Mouse (Mus musculus): ENCODE data around the gene Tmed2.
"Not testable (repeated sequence)": the region's sequence is repeated elsewhere in the genome, so short reads cannot be mapped to it uniquely, and the experiment has no call there.

The Tmed2 gene

DNA sequence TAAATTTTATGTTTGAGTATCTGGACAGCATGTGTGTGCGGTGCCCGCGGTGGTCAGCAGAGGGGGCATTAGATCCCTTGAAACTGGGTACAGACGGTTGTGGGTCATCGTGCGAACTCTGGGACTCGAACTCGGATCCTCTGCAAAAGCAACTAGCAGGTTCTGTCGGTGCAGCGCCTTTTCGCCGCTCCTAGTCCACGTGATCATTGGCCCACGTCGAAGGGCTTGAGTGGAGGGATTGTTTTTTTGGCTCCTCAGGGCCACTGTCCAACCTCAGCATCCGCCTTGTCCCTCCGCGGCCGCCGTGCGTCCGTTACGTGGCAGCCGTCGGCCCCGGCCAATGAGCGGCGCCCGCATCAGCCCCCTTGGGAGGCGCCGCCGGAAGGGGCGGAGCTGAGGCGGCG, at the start of gene Tmed2:
TSS of gene Tmed2 (plus strand) at position 313 of the 404 bp plus-strand sequence.
- peak; percentile 88 for DNase-seq (ENCODE audit: low read depth, low spot score)

DNA sequence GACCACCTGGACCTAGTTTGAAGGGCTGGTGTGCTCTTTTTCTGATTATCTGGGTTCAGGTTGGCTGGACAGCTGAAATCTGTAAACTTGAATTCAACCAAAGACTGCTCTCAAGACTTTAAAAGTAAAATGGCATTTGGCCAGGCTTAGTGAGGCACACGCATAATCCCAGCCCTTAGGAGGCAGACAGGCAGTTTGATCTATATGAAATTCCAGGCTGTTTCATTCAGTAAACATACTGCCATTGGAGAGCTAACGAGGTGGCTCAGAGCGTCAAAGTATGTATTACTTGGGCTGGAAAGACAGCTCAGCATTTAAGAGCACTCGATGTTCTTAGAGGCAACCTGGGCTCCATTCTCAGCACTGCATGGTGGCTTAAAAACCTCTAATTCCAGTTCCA, 48.8 kb upstream of the Tmed2 start:
- DNase-seq (ENCODE audit: low read depth, low spot score) = no peak

DNA sequence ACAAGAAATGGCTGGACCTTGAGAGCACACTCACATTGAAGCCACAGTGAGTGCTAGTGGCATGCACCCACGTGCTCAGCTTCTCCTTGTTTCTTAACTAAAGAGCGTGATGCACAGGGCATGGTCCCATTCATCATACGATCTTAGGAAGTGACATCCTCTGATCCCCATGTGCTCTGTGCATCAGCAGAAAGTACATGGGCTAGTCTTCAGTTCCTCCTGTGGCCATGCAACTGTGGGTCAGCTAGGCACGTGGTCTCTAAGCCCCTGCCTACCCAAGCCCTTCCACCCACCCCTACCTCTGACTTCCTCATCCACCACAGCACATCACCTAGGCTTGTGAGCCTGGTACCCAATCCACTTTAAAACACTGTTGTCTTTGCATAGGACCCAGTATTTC, 47.9 kb upstream of the Tmed2 start:
- DNase-seq (ENCODE audit: low read depth, low spot score) = no peak

DNA sequence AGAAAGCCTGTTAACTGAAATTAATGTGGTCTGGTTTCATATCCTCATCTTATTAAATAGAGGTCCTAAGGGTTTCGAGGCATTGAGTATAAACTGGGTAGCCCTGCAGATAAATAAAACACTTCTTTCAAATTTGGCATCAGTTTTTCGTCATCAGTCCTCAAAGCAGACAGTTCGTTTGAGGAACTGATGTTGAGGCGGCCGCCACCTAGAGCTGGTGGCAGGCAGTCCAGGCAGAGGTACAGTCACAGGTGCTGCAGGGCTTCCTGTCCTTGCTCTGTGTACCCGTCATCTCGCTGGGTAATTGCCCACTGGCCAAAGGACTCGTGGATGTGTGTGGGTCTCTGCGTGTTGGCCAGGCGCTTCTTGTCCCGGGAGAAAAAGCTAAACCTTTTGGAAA, 47.0 kb upstream of the Tmed2 start:
- no peak for DNase-seq (ENCODE audit: low read depth, low spot score)

DNA sequence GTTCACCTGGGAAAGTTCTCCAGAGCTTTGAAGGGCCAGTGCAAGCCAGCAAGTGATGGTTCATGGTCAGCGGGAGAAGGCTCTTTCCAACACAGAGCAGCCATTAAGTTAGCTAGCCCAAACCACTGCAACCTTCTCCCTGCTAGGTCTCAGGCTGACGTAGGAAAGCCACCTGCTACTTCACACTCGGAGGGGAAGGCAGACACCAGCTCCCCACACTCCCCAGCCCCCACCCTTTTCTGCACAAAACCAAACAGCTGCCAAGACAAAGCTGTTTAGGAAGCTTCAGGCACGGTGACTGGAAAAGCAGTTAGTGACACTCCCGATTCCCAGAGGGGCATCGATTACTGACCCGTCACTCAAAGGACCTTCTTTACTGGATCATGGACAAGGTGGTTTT, 44.9 kb upstream of the Tmed2 start:
- no peak for DNase-seq (ENCODE audit: low read depth, low spot score)

DNA sequence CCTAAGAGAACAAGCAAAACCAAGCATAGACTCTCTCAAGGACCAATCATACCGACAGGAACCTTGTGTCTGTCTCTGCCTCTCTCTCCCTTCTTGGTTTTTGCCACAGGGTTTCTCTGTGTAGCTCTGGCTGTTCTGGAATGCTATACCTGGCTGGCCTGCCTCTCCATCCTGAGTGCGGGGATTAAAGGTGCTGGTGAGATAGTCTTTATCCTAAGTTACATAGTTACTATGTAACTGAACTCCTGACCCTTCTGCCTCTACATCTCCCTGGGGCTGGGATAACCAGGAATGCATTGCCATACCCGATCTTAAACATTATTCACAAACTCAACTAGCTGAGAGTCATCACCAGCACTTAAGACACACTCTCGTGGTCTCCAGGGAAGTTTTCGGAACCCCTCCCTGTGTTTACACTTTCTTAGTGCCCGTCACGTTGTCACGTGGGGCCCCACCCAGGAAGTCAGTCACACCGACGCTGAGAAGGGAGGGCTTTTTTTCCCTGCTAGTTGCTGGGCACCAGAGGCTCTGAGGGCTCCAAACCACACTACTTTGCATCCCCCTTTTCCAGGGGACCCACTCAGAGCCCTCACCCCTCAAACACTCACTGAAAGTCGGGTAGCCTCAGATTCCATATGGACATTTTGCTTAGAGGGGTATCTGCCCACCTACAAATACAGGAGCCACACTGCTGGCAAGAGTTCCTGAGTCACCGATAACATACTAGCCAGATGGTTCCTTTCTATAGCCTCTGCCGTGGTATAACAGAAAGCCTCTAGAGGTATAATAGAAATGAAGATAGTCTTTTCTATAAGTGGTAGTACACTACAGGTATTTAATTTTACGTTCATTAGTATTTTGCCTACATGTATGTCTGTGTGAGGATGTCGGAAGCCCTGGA, 43.6 kb upstream of the Tmed2 start:
- no peak for DNase-seq (ENCODE audit: low read depth, low spot score)

DNA sequence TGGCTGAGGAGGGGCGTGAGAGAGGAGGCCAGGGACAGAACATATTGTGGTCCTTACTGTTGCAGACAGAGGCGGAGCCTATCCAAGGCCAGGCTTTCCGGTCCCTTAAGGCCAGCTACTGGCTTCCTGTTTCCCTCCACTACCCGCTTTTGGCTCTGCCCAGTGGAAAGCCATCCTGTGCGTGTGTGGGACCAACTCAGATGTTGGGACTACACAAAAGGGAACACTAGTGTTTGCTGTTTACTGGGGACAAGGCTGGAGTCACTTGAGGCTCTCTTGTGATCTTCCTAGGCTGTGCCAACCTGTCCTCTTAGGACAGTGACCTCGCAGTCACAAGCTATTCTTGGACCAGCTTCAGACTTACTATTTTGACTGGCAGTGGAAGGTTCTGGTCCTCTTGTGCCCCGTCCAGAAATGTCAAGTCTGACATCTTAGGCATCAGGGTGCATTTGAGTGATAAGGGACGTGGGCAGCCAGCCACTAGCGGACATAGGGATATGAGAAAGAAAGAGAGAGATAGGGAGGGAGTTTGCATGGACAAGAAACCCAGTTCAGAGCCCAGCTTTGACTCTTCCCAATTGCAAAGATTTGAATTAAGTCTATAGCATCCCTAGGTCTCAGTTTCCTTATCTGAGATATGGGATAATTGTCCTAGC, 42.1 kb upstream of the Tmed2 start:
- no peak for DNase-seq (ENCODE audit: low read depth, low spot score)

DNA sequence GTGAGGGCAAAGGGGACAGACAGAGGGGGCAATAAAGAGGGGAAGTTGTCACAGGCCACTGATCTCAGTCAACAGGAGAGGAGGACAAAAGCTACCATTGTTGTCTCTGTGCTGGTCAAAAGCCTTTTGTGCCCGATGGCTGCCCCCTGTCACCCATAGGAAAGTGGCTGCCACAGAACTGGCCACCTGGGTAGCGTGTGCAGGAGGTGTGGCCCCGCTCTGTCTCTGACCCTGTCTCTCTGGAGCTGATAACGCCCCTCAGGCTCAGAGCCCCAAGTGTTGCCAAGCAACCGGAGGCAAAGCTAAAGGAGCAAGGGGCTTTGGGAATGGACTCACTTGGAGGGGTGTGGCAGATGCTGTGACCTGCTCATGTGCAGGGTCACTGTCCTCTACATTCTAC, 41.5 kb upstream of the Tmed2 start:
- no peak for DNase-seq (ENCODE audit: low read depth, low spot score)

DNA sequence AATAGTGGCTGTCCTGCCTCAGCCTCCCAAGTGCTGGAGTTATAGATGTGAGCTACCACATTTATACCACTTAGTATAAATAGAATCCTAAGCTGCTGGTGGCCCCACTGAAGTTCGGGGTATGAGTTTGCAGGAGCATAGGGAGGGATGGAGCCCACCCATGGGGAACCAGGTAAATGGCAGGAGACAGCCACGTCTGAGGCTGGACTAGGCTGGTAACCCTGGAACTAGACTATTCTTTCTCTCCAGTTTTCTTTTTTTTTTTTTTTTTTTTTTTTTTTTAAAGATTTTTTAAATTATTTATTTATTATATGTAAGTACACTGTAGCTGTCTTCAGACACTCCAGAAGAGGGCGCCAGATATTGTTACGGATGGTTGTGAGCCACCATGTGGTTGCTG, 40.5 kb upstream of the Tmed2 start:
- not testable (repeated sequence) for DNase-seq (ENCODE audit: low read depth, low spot score)

DNA sequence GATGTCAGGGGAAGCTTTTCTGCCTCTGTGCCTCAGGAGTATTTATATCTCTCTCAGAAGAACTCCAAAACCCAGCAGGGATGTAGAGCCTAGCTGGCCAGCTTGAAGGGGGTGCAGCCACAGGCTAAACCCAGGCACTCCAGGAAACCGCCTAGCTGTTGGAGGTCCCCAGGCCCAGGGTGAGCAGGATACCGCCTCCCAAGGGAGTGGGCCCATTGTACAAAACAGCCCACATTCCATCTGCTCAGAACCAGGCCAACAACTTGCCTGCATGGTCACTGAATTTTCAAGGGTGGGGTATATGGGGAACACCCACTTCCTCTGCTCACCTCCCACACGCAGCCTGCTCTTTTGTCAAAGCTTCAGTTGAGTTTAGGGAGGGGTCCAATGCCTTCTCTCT, 39.9 kb upstream of the Tmed2 start:
- no peak for DNase-seq (ENCODE audit: low read depth, low spot score)

DNA sequence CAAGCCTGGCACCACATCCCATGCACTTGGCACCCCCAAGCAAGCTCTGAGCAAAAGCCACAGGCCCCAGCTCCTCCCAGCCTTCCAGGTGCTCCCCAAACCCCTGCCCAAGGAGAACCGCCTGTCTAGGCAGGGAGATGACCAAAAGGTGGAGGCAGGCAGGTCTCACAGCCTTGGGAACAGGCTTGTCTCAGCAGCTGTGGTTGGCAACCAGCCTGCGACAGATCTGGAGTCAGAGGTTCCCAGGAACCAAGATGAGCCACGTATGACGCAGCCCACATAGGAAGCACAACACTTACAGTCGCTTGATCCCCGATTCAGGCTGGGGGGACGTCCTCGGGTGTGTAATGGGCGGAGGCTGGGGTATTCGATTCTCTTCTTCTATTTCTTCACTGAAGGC, 39.0 kb upstream of the Tmed2 start:
- DNase-seq (ENCODE audit: low read depth, low spot score) = no peak

DNA sequence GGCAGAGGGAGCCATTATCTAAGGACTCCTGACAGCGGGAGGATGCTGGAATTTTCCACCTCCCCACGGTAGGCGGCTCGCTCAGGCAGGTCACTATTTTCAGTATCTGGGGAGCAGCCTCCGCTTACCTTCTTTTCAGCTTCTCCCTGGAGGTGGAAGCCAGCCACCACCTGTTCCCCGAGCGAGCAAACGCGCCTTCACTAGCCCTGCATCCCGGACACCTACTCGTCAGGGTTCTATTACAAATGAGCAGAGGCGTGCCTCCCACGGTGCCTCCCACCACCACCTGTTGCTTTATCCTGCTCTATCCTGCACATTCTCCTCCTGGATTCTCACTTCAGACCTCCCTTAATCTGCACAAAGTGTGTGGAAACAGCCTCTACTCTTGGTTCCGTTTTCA, 36.8 kb upstream of the Tmed2 start:
- DNase-seq (ENCODE audit: low read depth, low spot score) = no peak

DNA sequence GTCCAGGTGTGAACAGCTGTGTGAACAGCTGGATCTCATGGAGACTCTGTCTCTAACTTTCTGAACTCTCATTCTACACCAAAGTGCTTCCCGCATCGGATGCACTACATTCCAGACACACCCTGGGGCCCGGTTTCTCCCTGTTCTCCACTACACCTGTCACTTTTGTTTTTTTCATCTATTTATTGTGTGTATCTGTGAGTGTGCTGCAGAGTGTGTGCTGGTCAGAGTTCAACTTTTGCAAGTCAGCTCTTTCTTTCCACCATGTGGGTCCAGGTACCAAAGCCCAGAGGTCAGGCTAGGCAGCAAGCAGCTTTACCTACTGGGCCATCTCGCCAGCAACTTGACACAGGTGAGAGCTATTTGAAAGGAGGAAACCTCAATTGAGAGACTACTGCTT, 35.3 kb upstream of the Tmed2 start:
- no peak for DNase-seq (ENCODE audit: low read depth, low spot score)

DNA sequence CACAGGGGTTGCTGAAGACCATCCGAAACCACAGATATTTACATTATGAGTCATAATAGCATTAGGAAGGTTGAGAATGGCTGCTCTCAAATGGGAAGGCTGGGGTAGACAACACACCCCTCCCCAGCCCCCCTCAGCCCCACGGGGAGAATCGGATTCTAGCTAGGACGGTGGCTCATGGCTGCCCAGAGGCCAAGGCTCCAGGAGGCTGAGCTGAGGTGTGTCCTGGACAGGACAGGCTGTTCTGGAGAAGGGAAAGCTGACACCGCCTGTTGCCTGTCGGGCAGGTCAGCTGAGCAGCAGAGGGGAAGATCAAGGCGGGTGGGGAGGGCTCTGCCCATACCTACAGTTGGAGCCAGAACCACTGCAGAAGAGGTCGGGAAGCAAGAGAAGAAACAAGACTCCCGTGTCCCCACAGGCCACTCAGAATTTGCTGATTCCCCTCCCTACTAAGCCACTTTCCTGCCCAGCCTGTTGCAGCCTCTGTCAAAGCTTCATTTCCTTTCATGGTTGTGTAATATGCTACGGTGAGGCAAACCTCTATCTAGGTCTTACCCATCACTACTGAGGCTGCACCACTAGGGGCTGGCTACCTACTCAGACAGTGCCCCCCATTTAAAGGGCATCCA, 33.6 kb upstream of the Tmed2 start:
- no peak for DNase-seq (ENCODE audit: low read depth, low spot score)

DNA sequence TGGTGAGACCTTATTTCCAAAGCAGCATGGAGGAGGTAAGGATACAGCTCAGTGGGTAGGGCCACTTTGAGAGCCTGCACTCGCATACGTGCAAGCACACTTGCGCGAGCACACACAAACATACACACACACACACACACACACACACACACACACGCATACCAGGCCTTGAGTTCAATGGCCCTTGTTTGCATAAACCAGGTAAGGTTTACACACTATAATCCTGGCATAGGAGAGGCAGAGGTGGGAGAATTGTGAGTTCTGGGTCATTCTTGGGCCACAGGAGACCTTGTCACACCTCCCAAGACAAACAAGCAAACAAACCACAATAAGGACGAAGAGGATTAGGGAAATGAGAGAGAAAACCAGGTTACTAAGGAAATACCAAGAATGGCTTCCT, 31.3 kb upstream of the Tmed2 start:
- no peak for DNase-seq (ENCODE audit: low read depth, low spot score)

DNA sequence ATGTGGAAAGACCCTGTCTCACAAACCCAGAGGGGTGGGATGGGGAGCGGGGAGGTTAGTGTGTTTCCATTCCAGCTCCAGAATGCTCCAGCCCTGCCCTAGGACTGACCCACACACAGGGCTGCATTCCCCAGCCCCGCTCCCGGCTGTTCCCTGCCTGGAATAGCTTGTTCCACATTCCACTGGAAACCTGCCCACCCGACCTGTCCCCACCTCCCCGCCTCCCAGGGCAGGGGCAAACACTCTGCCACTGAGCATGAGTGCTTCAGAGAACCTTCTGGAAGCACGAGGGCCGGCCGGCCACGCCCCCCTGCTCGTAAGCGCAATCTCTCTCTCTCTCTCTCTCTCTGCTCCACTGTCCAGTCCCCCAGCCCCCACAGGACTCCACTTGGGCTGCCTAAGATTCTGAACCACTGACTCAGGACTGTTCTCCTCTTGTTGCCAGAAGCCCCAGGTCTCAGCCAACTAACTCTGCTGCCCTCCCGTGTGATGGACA, 30.7 kb upstream of the Tmed2 start:
- DNase-seq (ENCODE audit: low read depth, low spot score) = no peak

DNA sequence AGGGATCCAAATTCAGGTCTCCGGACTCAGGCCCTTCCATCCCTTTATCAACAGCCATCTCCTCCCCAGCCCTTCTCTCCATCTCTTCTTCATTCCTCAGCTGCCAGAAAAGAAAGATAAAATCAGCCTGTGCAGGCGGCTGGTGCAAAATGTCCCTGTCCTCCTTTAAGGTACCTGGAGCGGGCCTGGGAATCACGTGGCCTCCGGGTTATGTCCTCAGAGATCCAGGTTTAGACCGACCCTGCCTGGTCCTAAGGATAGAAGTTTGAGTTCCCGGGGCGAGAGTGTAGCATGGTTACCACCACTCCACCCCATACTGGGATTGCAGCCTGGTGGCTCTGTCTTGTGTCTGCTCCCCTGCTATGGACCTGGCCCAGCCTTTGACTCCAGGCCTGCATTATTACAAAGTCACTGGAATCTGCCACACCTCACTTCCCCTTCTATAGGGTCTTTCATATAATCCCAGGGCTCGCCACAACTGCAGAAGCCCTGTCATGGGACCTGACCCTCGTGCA, 29.9 kb upstream of the Tmed2 start:
- no peak for DNase-seq (ENCODE audit: low read depth, low spot score)

DNA sequence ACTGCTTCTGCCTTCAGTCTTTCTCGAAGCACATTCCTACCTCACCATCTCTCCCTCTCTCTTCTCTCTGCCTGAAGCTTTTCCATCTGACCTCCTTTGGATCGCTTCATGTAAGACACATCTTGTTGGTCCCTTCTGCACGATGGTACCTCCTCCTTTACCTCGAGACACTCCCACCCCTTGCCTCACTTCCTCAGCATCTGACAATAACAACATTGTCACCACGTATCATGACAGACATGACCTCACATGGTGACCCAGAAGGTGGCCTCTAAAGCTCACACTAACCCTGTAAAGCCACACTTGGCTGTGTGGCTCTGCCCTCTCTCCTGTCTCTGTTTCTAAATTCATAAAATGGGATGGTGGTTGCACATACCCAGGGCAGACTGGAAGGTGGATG, 24.7 kb upstream of the Tmed2 start:
- no peak for DNase-seq (ENCODE audit: low read depth, low spot score)

DNA sequence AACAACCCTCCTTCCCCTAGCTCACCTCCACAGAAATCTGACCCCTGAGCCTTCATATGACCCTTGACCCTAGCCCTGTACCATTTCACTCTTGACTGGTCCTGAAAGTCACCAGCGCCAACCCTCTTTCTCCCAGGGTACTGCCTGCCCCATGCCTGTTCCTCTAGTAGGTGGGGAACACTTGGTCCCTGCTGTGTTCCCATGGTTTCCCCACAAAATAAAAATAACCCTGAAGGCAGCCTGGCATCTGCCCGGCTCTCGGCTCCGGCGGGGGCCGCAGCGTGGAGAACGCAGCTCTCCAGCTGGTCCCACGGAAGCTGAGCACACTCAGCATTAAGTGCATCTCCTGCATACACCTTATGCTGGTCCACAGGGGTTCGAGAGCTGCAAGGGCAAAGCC, 21.8 kb upstream of the Tmed2 start:
- DNase-seq (ENCODE audit: low read depth, low spot score) = no peak

DNA sequence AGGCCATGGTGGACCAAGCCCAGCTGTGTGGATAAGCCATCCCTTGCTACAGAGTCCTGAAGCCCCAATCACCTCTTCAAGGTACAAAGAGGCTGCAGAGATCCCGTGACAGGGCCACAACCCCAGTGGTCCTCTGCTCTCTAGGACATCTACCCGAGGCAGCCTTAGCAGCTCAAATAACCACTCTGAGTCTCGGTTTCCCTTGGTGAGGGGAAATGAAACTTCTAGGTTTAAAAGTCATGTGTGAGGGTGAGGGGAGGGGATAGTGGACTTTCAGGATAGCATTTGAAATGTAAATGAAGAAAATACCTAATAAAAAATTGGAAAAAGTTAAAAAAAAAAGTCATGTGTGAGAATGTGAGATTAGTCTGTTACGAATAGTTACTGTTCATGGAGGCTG, 18.9 kb upstream of the Tmed2 start:
- no peak for DNase-seq (ENCODE audit: low read depth, low spot score)

DNA sequence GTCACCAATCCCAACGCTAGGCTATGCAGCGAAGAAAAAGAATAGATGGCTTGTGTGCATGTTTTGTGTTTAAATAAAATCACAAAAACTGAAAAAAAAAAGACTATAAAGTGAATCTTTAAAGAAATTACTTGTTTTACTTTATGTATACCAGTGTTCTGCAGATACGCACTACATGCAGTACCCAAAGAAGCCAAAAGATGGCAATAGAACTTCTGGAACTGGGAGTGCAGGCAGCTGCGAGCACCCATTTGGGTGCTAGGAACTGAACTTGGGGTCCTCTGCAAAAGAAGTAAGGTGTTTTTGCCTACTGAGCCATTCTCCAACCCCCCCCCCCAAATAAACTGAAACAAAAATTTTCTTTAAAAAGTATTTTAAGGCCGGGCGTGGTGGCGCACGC, 17.5 kb upstream of the Tmed2 start:
- no peak for DNase-seq (ENCODE audit: low read depth, low spot score)

DNA sequence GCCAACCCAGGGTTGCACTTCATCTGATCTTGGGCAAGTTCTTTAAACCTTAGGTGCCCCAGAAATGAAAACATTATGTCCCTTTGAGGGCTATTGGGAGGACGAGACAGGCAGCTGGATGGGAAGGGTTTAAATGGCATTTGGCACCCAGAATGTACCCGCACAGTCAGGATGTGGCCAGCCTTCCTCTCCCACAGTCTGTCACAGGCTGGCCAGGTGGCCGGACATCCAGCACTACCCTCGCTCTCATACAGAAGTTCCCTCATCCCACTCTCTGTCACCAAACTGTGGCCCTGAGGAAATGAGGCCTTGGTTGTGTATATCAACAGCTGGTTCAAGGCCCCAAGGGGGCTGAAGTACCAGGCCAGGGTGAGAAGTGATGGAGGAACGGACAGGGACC, 15.6 kb upstream of the Tmed2 start:
- no peak for DNase-seq (ENCODE audit: low read depth, low spot score)

Measured in WW6 (cell line).